Mouse (Mus musculus) adrenal gland, postnatal 14 days (tissue): ENCODE measurements at regions not wholly inside any gene's neighbourhood (a gene's known extent, or its start where the extent isn't known, plus 50 kb on each side); places are given as distances from the start of the nearest gene placed in this dataset.

ENCODE experiments used
- DNase-seq: peaks from one replicate; pipeline ENCODE4 v3.0.0; 2021; ENCODE audit warnings: mixed read lengths

GRCm38 (mm10) chr8:109012655-109013054 lies 481.2 kb upstream of the Pmfbp1 start:
- DNase-seq: no peak

DNA sequence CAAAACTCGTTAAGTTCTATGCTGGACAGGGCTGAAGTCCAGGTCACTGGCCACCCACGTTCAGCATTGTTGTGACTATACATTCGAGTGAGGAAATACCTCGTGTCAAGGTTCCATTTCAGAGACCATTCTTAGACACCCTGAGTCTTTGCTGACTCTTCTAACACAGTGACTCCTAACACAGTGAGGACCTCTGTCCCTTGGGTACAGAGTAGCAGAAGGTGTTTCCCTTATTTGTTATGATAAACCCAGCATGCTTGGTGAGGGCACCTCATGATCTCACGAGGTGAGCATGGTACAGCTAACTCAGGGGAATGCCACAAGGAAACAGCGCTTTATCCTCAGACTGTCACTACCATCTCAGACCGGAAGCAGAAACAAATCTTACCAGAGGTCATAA lies 480.2 kb upstream of the Pmfbp1 start:
- DNase-seq: no peak

DNA sequence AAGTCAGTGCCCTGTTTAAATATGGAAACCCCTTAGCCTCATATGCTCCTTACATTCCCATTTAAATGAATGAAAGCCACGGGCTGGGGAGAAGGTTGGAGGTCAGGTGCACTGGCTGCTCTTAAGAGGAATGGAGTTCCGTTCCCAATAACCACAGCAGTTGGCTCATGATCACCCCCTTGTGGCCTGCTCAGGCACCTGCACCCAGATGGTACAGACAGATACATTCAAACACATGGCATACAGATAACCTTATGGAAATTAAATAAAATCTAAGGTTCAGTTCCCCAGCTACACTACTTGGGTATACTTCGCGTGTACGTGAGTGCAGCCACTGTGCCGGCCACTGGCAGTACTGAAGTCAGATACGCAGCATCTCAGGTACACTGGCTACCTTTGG lies 479.1 kb upstream of the Pmfbp1 start:
- DNase-seq: peak; percentile 79

GRCm38 (mm10) chr8:109019565-109019964 lies 474.3 kb upstream of the Pmfbp1 start:
- DNase-seq: no peak

DNA sequence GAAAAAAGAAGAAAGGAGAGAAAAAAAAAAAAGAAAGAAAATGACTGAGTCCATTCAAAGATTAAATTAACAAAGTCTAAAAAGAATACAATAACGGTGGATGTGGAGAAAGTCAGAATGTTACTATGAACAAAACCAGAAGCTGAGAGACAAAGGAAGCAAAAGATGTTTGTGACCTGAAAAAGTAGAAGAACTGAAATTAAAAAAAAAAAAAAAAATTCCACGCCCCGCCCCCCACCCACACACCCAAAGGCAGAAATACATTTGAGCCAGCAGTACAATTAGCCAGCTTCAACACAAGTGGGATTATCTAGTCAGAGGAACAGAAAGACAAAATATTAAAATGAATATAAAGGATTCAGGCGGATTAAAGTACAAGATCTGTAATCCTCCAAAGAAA lies 473.7 kb upstream of the Pmfbp1 start:
- DNase-seq: no peak

DNA sequence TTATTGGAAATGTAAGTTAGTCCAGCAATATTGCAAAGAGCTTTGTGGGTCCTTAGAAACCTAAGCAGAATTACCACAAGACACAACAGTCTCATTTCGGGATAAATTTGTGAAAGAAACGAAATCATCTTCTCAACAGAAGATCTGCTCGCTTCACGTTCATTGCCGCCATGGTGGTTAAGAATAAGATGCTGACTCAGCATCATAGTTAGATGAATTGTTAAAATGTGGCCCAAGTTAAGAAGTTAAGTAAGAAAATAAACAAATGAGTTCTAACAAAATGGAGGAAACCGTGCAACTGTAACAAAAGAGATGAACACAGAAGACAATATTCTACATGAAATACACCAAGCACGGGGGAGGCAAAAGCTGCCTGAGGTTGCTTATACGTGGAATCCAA lies 465.9 kb upstream of the Pmfbp1 start:
- DNase-seq: no peak

DNA sequence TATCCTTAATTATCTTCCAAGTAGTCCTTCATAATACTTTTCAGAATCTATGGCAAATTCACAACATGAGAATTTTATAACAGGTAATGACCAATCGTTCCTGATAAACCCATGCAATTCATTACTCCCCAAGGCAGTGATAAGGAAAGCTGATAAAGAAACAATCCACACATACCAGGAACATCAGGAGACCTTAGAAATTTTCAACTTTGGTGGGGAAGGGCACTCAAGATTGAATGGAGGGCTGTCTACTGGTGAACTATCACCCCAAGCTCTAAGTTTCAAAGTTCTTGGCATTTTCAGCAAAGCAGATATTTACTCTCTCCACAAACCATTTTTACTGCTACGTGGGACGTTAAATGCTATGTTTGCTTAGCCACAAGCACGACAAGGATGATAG lies 440.2 kb upstream of the Pmfbp1 start:
- no peak for DNase-seq

DNA sequence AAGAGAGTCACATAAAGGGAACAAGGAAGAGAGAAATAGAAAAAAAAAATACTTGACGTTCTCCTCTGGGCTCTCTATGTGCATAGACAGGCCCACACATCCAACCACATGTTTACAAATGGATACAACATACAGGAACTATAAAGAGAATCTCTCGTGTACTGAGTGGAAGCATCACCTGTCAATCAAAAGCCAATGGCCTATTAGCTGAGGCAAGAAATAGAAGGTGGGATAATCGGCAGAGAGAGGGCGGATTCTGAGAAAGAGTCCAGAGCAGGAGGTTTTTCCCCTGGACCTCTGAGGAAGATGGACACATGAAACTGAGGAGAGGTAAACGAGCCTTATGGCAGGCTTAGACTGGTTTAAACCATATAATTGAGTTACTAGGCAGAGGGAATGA lies 434.7 kb upstream of the Pmfbp1 start:
- DNase-seq: no peak

DNA sequence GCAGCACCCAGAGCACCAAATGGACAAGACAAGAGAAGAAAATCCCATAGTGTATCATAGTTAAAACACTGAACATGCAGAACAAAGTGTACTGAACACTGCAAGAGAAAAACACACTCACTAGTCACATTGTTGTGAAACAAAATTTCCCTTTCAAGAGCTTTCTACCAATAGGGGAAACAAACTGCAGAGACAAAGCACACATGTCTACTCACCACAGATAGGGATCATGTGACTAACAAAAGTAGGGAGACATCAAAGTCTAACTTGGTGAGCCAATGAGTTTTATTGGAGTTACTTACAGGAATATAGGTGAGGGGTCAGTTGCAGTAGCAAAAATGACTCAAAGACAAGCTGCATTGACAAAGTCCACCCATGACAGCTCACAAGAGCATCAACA lies 431.5 kb upstream of the Pmfbp1 start:
- DNase-seq: no peak

DNA sequence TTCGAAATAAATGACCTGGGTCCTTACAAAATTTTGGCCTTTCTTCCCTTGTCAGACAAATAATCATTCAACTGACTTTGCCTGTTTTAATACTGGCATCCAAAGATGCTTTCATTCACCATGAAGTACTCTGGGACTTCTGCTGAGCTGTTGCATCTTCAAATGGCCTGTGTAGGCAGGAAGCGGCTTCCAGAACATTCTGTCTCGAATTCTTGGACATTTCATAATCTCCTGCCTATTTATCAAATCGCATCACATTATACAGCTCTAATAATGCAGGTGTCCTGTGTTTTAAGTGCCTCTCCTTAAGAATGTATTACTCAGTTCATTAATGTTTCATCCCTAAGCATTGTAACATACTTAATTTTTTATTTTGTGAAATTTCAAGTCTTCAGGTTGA lies 420.1 kb upstream of the Pmfbp1 start:
- no peak for DNase-seq

DNA sequence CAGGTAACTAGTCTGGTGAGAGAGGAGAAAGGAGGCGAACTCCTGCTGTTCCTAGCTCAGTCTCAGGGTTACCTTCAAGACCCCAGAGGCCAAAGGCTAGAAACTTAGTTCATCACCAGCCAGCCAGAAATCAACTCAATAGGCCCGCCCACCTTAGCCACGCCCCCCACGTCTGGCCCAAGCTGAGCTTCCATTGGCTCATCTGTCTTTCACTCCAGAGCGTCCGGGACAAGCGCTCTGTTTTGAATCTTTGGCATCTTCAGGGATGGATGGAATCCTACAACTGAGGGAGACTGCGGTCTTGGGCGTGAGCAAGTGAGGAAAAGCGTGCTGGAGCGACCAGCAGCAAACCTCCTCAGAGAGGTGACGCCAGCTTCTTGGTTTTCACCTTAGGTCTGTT lies 418.8 kb upstream of the Pmfbp1 start:
- DNase-seq: peak; percentile 25

- DNase-seq: peak; percentile 9
Observed at GRCm38 (mm10) chr8:109079223-109079622, 414.6 kb upstream of the Pmfbp1 start.

- no peak for DNase-seq
Observed at GRCm38 (mm10) chr8:109081295-109081694, 412.5 kb upstream of the Pmfbp1 start.

GRCm38 (mm10) chr8:109085134-109085533 lies 408.7 kb upstream of the Pmfbp1 start:
- DNase-seq: peak; percentile 21

DNA sequence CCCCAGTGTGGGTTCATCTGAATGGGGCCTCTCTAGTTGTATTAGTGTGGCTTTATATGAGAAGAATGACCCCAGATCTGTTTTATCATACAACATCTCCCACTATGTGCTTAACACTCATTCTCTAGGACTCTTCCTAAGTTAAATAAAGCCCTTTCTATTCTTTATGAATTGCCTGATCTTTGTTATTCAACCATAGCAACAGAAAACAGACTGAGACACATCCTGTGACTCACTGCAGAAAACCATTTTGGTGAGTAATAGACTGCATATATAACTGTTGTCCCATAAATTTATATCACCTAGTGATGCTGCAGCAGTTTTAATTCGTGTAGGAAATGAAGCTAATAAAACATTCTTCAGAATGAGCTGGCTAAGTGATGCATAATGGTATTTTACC lies 406.0 kb upstream of the Pmfbp1 start:
- DNase-seq: no peak

DNA sequence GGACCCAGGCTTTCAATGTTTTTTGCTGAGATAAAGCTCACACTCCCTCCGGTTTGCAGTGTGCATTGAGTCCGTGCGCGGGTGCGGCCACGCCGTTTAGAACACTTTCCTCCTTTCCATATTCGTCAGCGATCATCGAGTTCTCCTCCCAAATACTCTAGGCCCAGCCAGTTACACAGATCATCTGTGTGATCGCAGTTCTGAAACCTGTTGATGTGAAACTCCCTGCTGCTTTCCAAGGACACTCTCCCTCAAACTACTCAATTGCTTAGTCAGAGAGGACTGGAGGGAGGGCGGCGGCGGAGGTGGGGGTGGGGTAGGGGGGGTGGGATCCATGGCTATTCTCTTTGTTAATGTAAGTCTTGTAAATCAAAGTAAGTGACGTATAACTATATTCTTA lies 394.2 kb upstream of the Pmfbp1 start:
- no peak for DNase-seq

DNA sequence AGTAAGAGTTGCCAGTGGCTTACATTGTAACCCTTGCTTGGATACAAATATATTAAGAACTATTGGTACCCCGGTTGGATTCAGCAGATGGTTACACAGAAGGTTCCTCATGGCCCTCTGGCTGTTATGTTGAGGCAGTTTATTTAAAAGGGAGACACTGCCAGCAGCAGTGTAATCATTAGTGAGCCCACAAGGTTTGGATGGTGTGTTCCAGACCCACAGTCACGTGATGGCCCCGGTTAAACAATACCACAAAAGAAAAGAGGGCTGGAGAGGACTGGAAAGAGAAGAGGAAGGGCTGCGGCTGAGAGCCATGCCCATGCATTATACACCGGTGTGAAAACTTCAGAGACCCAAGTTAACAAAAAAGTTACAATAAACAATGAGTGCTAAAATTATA lies 392.4 kb upstream of the Pmfbp1 start:
- DNase-seq: no peak

DNA sequence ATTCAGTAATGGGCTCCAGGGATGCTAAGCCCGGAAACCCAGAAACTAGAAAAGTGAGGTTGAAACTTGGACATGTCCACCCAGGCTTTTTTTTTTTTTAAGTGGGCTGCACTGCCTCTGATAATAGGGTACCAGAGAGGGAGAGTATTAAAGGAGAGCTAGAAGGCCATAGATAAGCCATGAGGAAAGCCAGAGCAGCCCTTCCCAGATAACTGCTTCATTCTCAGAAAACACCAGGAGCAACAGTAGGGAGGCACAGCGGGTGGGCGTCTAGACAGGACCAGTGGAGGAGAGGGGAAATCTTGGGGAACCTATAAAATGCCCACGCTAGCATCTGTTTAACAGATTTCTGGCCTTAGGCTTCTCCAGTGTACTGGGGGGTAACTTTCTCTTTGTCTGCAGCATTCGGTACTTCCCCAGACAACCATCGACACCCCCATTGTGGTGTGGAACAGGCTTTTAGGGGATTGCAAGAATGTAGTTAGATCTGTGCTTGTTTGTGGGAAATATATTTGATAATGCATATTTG lies 389.0 kb upstream of the Pmfbp1 start:
- no peak for DNase-seq

DNA sequence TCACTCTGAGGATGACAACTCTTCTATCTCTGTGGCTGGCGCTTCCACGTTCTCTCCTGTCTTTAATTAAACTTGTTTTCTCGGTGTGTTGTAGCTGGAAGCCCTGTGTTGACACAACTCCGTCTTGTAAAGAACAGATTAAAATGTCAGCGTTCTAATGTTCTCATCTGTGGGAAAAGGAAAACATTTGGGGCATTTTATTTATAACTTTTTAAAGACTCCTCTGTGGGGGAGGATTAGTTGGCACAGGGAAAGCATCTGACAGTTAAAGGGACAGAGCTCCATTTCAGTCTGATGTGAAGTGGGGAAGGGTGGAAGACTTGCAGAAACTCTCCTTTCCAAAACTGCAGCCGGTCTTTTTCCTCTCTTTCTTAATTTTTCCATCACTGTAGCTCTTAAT lies 388.1 kb upstream of the Pmfbp1 start:
- no peak for DNase-seq

GRCm38 (mm10) chr8:109106971-109107370 lies 386.9 kb upstream of the Pmfbp1 start:
- DNase-seq: no peak

GRCm38 (mm10) chr8:109107762-109108161 lies 386.1 kb upstream of the Pmfbp1 start:
- DNase-seq: no peak

DNA sequence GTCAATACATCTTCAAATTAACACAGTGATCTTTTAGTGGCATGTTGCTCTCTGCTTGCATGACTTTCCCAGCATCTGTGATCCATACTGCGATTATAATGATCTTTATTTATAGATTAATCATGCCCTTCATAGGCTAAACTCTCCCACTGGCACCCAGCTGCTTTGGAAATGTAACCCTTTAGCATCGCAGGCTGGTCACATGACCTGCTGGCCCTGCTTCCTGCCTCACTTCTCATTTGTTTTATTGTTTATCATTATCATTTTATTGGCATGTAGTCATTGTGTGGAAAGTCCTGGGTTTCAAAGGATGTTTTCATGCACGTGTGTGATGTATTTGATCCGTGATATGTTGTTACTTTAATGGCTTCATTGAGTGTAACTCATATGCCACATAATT lies 384.4 kb upstream of the Pmfbp1 start:
- DNase-seq: no peak

GRCm38 (mm10) chr8:109121776-109122175 lies 372.1 kb upstream of the Pmfbp1 start:
- DNase-seq: no peak

DNA sequence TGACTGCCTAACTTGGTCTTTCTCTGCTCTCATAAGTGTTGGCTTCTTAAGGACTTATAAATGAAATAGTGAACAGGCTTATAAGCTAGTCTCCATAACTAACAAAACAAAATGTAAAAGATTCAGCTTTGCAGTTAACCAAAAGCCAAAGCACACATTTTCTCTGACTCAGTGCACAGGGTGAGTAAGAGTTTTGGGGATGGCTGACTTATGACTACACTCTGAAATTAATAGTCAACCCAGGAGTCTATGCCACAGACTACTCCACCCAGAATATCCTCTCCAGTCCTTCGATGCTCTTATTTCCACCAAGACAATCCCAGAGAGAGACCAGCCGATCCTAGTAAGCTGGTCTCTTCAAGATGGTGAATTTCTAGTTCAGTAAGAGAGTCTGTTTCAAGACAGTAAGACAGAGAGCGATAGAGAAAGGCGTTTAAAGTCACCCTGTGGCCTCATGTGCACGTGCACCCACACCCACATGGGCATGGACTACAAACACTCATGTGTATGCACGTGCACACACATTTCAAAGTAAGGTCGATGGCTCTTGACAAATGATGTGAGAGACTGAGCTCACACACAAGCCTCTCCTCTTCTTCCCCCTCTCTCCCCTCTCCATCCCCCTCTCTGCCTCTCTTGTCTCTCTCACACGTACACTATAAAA lies 351.2 kb upstream of the Pmfbp1 start:
- no peak for DNase-seq

GRCm38 (mm10) chr8:109151711-109152110 lies 342.1 kb upstream of the Pmfbp1 start:
- DNase-seq: no peak
